Mouse (Mus musculus): ENCODE results near the gene Gm10959.
"Not testable (repeated sequence)": the region's sequence is repeated elsewhere in the genome, so short reads cannot be mapped to it uniquely, and the experiment has no call there.

Gene Gm10959

DNA sequence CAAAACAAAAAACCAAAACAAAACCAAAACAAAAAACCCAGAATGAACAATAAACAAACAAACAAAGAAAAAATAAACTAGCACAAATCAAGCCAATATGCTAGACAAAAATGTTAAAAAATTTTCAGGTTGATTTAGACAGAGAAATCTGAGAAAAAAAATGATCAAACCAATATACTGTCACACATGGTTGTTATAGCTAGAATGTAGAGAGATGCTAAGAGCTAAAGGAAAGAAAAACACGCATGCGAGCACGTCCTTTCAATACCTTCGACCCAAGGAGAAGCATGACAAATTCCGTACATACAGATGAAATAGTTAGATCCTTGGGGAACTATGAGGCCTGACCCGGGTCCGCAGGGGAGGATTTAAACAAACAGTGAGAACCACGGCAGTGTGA is at the start of gene Gm10959:
Gene Gm10959, minus strand, starts transcription at position 101 of the 400 bp plus-strand sequence.
- DNase-seq: no peak

DNA sequence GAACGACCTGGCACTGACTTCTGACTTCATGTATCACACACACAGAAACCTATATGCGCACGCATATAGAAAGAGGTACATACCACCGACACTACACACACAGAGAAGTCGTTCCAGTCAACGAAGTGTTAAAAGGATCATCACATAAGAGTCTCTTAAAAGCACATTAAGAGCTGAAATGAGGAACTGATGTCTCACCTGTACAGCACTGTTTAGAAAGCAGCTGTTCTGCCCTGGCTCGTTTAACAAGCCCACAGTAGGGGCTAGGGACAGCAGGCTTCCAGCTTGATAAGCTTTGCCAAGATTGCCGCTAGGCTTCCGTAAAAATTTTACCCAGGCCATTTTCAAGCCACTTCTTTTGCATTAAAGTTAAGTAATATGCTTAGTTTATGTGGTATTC is 49.2 kb upstream of the Gm10959 start:
- no peak for DNase-seq

DNA sequence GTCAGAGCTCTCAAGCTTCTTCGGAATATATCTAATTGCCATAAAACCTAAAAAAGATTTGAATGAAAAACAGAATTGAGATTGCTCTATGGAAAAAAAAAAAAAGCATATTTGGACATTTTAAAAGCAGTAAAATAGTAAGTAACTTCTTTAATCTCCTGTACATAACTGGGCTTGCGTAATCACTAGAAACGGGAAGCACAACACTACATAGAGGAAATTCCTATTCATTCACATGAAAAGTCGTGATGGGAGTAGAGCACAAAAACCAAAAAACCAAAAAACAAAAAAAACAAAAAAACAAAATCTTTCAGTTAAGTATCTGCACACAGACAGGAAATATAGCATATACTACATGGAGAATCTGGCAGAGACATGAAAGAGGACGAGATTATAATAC is 45.1 kb upstream of the Gm10959 start:
- DNase-seq: no peak

DNA sequence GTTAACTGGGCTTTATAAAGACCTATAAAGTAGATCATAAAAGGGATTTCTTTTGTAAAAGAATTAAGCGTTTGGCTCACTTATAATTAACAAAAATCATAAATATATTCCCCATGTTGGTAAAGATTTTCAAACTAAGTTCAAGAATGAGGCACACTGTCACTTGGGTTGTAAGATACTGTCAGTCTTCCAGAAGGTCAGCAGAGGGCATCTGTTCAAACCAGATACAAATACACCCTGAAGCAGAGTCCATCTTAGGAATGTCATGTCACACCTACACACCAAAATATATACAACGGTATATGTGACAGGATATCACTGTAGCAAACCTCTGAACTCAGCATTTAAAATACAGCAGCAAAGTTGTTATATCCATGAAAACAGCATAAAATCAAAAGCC is 31.0 kb upstream of the Gm10959 start:
- DNase-seq: no peak

DNA sequence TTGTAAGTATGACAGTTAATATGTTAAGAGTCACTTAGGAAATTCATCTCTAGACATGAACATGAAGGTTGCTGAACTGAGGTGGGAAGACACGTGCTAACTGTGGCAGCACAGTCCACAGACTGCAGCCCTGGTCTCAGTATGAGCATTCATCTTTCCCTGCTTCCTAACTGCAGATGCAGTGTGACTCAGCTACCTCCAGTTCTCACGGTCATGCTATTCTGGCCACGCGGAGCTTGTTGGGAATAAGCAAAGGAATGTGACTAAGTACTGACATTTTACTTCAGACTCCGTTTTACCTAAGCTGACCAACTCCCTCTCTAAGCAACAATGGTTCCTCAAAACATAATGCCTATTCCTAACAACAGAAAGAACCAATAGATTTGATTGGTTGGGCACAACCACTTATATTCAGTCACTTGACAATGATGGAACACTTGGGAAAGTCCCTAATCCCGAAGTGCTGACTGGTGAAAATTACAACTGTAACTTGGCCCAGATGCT is 24.3 kb upstream of the Gm10959 start:
- DNase-seq: no peak

DNA sequence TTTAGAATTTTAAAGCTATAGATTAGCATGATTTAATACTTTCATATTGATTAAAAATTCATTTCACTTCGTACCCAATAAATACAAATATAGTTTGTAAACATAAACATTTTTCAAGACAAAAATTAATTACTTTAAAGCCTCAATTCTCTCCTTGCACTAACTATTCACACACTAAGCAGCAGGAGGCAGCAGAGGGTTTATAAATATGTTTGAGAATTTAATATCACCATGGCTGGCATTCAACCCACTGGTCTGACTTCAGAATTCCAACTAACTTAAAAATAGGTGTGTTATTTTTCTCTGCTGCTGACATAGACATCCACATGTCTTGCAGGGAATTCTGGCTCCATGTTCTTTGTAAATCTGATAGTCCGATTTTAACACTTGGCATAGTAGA is 20.1 kb upstream of the Gm10959 start:
- peak in 1 of 2 experiments; percentile 12 for DNase-seq

DNA sequence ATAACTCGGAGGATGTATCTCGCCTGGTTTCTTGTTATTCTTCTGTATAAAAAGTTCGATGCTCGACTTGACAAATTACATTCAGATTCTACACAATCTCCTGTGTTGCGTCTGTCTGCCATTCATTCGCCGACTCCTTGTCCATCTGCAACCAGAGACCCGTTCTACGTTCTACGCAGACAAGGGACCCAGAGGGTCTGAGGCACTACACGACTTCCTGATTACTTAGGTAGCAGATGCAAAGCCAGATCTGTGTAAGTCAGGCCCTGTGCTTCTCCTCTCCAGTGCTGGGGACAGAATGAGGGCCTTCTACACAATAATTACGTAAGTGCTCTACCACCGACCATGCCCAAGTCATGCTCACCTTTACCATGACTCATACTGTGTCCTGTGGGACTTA is 18.0 kb upstream of the Gm10959 start:
- not testable (repeated sequence) for DNase-seq

DNA sequence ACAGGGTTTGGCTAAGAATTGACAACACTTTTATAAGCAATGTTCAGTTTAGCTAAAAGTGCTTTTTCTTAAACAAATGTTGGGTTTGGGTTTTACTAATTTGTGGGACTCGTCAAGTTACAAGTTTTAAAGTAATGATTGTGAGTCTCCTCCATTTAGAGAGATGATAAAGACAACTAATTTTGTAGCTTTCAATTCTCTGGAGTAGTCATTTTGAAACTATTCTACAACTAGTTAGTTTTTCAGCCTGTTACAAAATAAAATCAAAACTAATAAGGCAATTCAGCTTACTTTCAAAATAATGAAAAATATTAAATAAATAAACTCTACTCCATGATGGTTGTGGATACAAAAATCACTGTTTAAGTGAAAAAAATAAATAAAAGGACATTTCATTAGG is 13.3 kb upstream of the Gm10959 start:
- no peak for DNase-seq

DNA sequence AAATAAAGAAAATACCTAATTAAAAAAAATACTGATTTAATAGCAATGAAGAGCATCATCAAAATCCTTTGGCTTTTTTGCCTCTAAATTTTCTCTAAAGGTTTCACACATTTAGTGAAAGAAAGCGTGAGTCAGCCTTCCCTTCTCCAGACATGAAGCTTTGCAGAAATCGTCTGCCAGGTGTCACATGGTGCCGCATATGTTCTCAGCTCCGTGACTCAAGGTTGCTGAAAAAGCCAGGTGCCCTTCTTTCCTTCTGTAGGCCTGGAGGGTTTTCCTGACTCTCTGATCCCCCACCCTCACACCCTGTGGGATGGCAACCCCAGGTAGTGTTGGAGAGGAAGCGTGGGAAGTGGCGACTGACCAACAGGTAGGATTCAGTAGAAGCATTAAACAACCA is 10.6 kb upstream of the Gm10959 start:
- peak in 1 of 2 experiments; percentile 22 for DNase-seq

DNA sequence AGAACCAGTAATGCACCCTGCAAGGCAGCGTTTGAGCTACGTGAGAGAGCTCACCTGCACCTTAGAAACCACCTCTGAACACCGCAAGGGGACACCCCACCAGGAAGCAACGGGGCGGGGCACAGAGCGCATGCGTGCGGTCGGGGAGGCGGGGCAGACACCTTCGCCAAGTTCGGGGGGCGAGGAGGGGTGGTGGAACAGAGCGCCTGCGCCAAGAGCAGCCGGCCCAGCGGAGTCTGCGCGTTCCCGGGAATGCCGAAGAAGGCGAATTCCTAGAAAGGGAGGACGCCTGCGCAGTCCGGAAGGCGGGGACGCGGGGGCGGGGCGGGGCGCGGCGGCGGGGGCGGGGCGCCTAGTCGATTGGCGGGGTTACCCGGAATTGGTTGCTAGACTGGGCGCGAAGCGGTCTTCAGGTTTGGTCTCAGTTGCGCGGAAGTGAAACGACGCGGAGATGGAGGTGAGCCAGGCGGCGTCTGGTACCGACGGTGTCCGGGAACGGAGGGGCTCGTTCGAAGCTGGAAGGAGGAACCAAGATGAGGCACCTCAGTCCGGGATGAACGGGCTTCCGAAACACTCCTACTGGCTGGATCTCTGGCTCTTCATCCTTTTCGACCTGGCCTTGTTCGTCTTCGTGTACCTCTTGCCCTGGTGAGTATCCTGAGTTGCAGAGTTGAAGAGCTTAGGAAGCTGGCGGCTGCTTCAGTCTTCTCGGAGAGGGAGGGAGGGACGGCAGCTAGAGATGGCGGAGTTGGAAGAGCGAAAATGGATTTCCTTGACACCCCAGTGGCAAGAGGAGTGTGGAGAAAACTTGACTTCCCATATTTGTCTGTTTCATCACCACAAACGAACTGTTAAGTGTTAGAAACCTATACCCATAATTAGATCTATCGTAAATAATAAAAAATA is 5.1 kb upstream of the Gm10959 start, which contains the start of gene 1810037I17Rik:
Gene 1810037I17Rik, plus strand, starts transcription at position 195 of the 906 bp plus-strand sequence.
- DNase-seq: peak; percentile 96

DNA sequence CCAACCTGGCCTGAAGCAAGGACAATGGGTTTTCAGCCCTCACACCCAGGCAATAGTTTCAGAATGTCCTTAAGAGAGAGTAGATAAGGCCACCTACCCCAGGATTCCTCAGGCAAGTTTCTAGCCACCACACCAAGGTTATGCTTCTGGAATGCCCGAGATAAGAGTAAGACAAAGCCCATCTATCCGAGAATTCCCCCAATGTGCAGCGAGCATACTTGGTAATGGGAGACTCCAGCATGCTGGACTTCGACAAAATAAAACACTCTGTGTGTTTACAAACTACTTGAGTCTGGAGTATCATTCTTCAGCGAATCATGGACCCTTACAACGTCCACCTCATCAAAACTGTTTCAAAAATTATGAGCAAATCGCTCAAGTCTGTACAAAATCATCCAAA is 4.0 kb upstream of the Gm10959 start:
- no peak for DNase-seq

DNA sequence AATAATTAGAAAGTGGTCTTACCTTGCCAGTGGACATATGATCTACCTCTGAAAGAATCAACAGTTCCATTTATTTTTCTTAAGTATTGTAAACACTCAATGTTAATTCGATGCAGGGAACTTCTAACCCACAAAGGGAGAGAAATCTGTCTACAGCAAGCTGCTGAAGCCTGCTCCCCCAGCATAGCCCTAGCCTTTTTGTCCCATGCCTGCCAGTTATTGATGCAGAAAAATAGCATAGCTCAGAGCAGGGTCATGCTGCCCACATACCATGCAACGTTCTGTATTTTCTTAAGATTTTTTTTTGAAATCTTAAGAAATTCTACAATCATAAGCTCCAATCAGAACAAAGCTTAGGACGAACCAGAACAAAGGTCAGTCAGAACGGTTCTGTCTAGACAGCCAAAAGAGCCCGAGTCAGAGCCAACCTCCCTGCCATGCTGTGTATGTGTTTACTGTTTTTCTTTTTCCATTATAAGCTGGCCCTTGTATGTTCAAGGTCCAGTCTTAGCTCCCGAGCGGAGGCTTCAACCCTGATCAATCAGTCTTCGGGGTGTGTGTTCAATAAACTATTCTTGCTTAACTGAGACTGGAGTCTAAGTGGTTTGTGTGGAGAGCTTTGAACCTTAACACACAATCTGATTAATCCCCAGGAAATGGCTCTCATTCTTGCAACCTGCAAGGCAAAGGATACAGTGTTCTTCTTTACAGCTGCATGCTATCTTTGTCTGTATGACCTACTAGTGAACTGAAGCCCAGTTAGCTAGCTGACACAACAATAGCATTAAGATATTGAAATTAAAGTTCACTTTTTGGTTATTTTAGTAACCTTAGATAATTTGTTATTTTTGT is 2.7 kb upstream of the Gm10959 start:
- DNase-seq: no peak

DNA sequence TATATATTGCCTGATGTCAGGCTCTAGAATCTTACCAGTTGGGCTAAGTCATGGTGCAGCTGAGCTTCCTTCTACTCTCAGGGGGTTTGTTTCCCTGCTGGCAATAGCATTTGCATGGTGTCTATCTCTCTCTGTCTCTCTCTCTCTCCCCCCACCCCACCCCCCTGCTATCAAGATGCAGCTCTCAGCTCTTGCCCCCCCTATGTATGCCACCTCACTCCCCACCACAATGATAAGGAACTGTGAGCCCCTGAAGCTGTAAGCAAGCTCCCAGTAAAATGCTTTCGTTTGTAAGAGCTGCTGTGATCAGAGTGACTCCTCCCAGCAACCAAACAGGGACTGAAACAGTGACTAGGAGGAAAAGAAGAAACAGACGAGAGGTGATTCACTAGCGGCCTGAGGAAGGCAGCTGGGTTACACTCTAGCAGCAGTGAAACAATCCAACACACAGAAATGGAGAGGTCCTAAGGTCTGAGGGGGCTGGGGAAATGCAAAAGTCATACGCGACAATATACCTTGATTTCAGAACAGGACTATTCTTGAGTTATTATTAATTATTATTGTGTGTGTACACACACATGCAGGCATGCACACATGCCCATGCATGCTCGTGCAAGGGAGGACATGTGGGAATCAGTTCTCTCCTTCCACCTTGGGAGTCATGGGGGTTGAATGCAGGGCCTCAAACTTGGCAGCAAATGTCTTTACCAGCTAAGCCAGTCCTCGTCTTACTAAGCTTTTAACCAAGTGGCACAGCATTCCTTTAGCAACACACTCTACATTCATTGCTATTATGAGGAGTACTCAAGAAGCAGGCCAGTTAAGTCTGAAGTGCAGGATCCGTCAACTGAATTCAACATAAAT is 1.6 kb upstream of the Gm10959 start:
- no peak for DNase-seq

DNA sequence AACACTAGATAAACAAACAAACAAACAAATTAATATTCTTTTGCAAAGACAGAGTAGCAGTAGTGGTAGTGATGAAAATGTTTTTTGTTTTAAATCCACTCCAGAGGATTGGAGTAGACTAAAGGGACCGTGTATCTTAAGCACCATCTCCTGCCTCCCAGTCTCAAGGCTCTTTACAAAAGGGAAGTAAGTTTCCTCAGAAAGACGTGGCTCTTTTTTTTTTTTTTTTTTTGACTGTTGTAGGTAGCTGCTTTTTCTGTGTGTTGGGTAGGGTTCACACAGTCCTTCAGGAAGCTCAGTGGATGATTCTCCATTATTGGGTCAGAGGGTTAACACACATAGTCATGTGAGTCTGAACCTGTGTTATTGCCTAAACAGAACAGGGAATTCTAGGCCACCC is 488 bp downstream of the Gm10959 start:
- no peak for DNase-seq

DNA sequence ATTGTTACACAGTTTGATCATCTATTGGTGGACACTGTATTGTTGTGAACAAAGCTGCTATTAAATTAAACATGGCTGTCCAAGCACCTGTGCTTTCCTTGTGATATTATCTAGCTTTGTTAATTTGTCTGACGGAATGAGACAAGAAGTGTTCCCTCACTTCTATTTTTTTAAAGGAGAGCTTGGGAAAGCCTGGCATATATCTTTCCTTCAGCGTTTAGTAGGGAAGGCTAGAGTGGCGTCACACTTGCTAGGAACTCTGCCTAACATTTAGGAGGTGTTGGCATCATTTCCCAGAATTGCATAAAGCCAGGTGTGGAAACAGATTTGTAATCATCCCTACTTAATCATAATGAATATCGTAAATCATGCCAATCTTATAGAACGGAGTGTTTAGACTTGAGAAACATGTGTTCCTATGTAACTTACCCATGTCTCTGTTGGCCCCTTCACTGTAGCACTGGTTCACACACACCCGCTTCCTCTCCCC is 2.9 kb downstream of the Gm10959 start:
- DNase-seq: no peak

DNA sequence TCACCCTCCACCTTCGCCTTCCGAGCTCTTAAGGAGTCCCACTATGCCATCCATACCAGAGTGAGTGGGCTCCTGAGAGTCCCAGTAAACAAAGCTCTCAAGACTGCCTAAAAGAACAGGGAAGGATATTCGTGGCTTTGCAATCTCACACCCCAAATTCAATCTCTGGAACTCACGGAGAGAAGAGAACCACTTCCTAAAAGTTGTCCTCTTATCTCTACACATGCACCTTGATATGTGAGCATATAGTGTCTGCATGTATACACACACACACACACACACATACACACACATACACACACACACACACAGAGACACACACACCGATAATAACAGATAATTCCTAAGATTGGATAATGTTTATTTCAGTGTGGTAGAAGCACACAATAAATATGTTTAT is 3.7 kb downstream of the Gm10959 start:
- DNase-seq: no peak

DNA sequence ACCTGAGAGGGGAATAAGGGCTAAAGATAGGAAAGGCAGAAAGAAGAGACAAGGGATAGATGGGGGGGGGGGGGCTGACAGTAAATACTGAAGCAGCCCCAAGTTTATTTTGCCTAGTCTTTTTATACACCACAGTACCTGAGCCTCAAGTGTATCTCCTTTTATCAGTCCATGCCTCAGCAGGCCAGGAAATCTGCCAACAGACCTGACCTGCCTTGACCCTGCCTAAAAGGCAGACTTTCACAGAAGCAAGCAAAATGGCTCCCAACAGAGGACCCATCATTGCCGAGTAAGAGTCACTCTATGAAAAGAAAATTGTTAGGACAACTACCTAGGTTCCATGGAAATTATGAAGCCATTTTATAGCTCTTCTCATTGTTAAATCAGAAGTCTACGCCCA is 11.3 kb downstream of the Gm10959 start:
- no peak for DNase-seq

DNA sequence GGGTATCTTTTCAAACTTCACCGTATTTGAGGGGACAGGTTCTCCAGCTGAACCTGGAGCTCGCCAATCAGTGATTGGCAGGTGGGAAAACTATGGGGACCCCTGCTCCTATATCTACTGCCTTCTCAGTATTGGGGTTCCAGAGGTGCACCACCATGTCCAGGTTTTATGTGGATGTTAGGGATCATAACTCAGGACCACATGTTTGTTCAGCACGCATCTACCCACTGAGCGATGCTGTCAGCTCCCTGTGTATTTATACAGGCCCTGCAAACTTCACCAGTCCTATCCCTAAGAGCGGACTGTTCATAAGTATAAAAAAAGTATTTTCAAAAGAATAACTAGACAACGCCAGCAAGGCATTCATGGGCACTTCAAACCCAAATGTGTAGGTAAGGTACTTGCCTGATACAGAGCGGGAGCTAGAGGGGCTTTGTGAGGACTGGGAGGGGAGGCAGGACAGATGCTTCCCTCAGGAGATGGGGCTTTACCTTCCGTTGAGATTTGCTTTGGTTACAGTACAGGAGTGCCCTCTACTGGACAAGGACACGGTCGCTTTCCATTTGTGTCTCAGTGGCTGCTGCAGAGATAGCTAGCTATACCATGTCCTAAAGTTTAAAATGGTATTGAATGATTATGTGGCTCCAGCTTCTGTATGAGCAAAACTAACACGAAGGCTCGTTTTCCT is 15.3 kb downstream of the Gm10959 start:
- peak; percentile 12 to 16 for DNase-seq

DNA sequence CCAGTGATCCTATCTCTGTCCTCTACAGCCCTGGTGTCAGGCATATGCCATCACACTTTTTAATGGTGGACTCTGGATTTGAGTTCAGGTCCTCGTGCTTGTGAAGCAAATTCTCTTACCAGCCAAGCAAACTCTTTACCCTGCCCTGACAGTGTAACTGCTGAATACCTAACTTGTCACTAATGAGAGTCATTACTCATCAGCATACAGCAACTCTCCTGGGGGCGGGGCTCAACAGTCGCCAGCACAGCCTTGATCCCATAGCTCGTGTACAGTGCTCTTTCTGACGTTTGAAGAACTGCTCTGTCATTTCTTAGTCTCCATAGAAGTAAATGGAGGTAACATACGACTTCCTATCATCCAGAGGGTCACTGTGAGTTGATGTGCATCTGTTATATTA is 20.9 kb downstream of the Gm10959 start:
- DNase-seq: no peak

DNA sequence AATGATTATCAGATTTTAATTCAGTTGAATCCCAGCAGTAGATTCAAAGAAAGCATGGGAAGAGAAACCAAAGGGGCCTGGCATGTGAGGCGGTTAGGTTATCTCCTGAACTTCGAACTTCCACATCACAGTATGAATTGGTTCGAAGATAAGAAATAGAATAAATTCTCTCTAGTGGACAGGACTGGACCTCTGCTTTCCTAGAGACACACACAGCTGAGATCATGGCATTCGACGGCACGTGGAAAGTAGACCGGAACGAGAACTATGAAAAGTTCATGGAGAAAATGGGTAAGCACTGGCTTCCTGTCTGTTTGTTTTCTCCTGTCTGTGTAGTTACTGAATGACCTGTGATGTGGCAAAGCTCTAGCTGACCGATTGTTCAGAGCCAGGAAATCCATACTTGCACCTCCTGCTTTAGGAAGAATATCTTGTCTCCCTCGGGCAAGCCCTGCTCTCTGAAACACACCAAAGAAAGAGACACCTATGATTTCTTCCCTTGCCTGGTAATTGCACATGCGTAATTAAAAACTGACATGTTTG is 23.9 kb downstream of the Gm10959 start:
- DNase-seq: no peak

DNA sequence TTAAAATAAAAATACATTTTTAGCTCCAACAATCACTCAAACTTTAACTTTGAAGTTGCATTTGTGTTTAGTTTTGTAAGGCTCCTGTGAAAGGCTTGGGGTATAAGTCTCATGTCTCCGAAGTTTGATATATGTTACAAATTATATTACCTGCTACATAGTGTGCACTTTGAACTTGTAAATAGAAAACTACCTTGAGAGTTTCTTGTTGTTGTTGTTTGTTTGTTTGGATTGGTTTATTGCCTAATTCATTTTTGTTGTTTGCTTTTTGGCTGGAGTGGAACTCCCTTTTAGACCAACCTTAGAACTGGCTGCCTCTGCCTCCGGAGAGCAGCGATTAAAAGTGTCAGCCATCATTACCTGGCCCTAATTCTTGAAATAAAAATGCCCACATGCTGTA is 24.4 kb downstream of the Gm10959 start, which contains the start of gene Fabp2:
Gene Fabp2, plus strand, starts transcription at position 301 of the 400 bp plus-strand sequence.
- DNase-seq: no peak

All from cerebellum, adult 18-20 months (tissue).